Mouse (Mus musculus) thymus, adult 2 months (tissue): ENCODE data around the gene Nexn. TPM values are rescaled to one million over a fixed set of nuclear protein-coding genes. Genes with fewer than 3 reads are reported as not detected.

ENCODE experiments used
- DNase-seq: peaks from one replicate; pipeline ENCODE4 v3.0.0; 2021
- H3K27ac ChIP-seq: fragments of 200-500 bp; 2 replicates; pipeline ENCODE4 v1.5.1; 2012; ENCODE audit warnings: low read length, control low read depth; ENCODE audit not compliant: control insufficient read depth, insufficient read depth
- H3K27me3 ChIP-seq: fragments of 200-500 bp; 2 replicates; pipeline ENCODE4 v1.6.1; 2012; ENCODE audit warnings: mild to moderate bottlenecking, low read length, moderate library complexity, mixed read lengths; ENCODE audit not compliant: control insufficient read depth, insufficient read depth
- H3K36me3 ChIP-seq: fragments of 200-500 bp; 2 replicates; pipeline ENCODE4 v1.6.1; 2012; ENCODE audit warnings: mild to moderate bottlenecking, low read length, moderate library complexity; ENCODE audit not compliant: control insufficient read depth, insufficient read depth
- H3K4me1 ChIP-seq: fragments of 200-500 bp; replicated peaks from 2 replicates; pipeline ENCODE4 v1.6.1; 2012; ENCODE audit warnings: low read length; ENCODE audit not compliant: control insufficient read depth, insufficient read depth
- H3K4me3 ChIP-seq: fragments of 200-500 bp; 2 replicates; pipeline ENCODE4 v1.5.1; 2012; ENCODE audit warnings: mild to moderate bottlenecking, low read length, control low read depth, moderate library complexity; ENCODE audit not compliant: control insufficient read depth, insufficient read depth
- CTCF ChIP-seq: fragments of 200-500 bp; IDR thresholded peaks from 2 replicates; pipeline ENCODE4 v1.5.1; 2012; ENCODE audit warnings: mild to moderate bottlenecking, control low read depth, low read length, moderate library complexity, borderline replicate concordance; ENCODE audit not compliant: control insufficient read depth, poor library complexity, insufficient read depth; ENCODE audit errors: extremely low read depth
- POLR2A ChIP-seq: fragments of 200-500 bp; IDR thresholded peaks from 2 replicates; pipeline ENCODE4 v1.6.1; 2012; ENCODE audit warnings: mild to moderate bottlenecking, low read length, control low read depth, moderate library complexity; ENCODE audit not compliant: control insufficient read depth, poor library complexity, insufficient read depth; ENCODE audit errors: extremely low read depth
- whole genome bisulfite sequencing: fragments of 180-500 bp; shearing (Covaris S2); methylation state at CpG from one replicate; pipeline ENCODE4 v1.1.7; 2018; 5-methylcytosine and 5-hydroxymethylcytosine counted together
- polyA plus RNA-seq: library from polyadenylated mRNA; depleted of rRNA; stranded (reverse); fragments of >200 nt; gene quantifications from 2 replicates; pipeline ENCODE4 v1.2.3, GENCODE M21; 2012

The Nexn gene
- polyA plus RNA-seq, 1 experiment = 0.31 TPM

- DNase-seq = no peak
- WGBS = 96% methylated on average over 10 of the region's 10 CpGs
- TF ChIP-seq POLR2A = no peak
Observed at GRCm38 (mm10) chr3:152271071-152271710, 5.0 kb upstream of the Nexn start.

DNA sequence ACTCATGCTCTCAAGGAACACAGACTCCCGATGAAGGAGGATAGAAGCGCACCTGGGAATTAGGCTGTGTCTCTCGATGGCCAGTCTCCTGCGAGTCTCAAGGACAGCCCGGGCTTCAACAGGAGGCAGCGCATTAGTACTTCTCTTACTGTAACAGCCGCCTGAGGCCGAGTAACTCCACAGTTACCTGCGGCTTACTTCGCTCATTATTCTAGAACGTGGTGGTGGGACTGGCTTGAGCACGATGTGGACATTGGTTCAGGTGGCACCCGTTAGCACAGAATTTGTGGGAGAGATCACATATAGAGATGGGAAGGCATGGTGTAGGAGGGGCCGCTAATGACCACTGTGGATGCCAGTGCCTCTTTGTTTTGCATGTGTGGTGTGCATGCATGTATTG is 1.9 kb upstream of the Nexn start:
- no peak overlapping the region for H3K27ac ChIP-seq
- TF ChIP-seq CTCF = no peak
- no peak for TF ChIP-seq POLR2A
- DNase-seq = no peak
- peaks cover 12% of the 10 kb centered on the region for H3K27me3 ChIP-seq
- H3K4me1 ChIP-seq = peaks cover 6% of the 10 kb centered on the region; the same call in 1 of the 2 replicates
- no peaks in the 10 kb centered on the region for H3K36me3 ChIP-seq
- H3K4me3 ChIP-seq = no peak overlapping the region
- WGBS = 94% methylated on average over 14 of the region's 14 CpGs

More at GRCm38 (mm10) chr3:152271071-152271710, 5.0 kb upstream of the Nexn start:
- Histone ChIP-seq H3K36me3 (peaks cover 4% of the 10 kb centered on the region), H3K4me3 (no peak overlapping the region), H3K27ac (no peak overlapping the region), H3K27me3 (0 out of 2 replicates have a peak, but pooled peaks cover 4% of the 10 kb centered on the region), H3K4me1 (0 out of 2 replicates have a peak, but pooled peaks cover under 1% of the 10 kb centered on the region)

GRCm38 (mm10) chr3:152265351-152266035 is 657 bp downstream of the Nexn start:
- no peak for DNase-seq
- 4% methylated on average over 63 of the region's 63 CpGs for whole genome bisulfite sequencing
- Histone ChIP-seq H3K36me3 (no peaks in the 10 kb centered on the region), H3K4me1 (peaks cover 13% of the 10 kb centered on the region), H3K27me3 (peaks cover 12% of the 10 kb centered on the region), H3K4me3 (no peak overlapping the region), H3K27ac (no peak overlapping the region)
- TF ChIP-seq CTCF = no peak
- no peak for TF ChIP-seq POLR2A

GRCm38 (mm10) chr3:152264830-152265229 is 1.3 kb downstream of the Nexn start:
- H3K27me3 ChIP-seq = peaks cover 12% of the 10 kb centered on the region
- peaks cover 13% of the 10 kb centered on the region for H3K4me1 ChIP-seq
- no peak overlapping the region for H3K4me3 ChIP-seq
- WGBS = 79% methylated on average over 12 of the region's 12 CpGs
- no peaks in the 10 kb centered on the region for H3K36me3 ChIP-seq
- no peak for DNase-seq
- no peak overlapping the region for H3K27ac ChIP-seq
- TF ChIP-seq POLR2A (no peak), CTCF (no peak)

DNA sequence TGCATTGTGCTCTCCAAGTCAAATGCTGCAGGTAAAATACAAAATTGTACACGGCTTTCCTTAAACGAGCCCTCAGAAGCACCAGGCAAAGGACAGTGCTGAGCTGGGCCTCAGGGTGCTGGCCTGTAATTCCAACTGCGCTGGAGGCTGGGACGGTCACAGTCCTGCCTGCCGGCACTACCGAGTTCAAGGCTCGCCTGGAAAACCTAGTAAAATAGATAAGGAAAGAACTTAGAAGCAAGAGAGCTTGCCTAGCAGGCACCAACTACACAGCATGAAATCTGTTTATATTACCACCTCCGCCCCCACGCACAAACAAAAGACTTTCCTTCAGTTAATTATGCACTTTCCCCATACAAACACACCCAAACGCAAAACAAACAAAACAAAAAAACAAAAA is 1.8 kb downstream of the Nexn start:
- TF ChIP-seq POLR2A (no peak), CTCF (no peak)
- Histone ChIP-seq H3K4me1 (peaks cover 13% of the 10 kb centered on the region), H3K36me3 (no peaks in the 10 kb centered on the region), H3K27me3 (peaks cover 12% of the 10 kb centered on the region), H3K27ac (no peak overlapping the region), H3K4me3 (no peak overlapping the region)
- 92% methylated on average over 10 of the region's 10 CpGs for WGBS
- DNase-seq = no peak

GRCm38 (mm10) chr3:152261948-152262347 is 4.2 kb downstream of the Nexn start:
- H3K27ac ChIP-seq = no peak overlapping the region
- WGBS = 31% methylated on average over 8 of the region's 8 CpGs
- H3K27me3 ChIP-seq = peaks cover 12% of the 10 kb centered on the region
- no peaks in the 10 kb centered on the region for H3K36me3 ChIP-seq
- TF ChIP-seq CTCF (no peak), POLR2A (no peak)
- no peak for DNase-seq
- peaks cover 13% of the 10 kb centered on the region for H3K4me1 ChIP-seq
- no peak overlapping the region for H3K4me3 ChIP-seq
